Mouse (Mus musculus) erythroblast, embryonic 14.5 days (primary cell): Measurements from ENCODE around the gene Ddah2. TPM values are rescaled to one million over a fixed set of nuclear protein-coding genes. Genes with fewer than 3 reads are reported as not detected.

Experiments used
- H3K27me3 ChIP-seq: 2 replicates; pipeline ENCODE4 v1.6.1; 2012; ENCODE audit warnings: inconsistent platforms; ENCODE audit not compliant: control insufficient read depth
- H3K36me3 ChIP-seq: 2 replicates; pipeline ENCODE4 v1.6.1; 2012; ENCODE audit warnings: mild to moderate bottlenecking, inconsistent platforms; ENCODE audit not compliant: control insufficient read depth
- H3K4me1 ChIP-seq: 2 replicates; pipeline ENCODE4 v1.6.1; 2012; ENCODE audit warnings: inconsistent platforms; ENCODE audit not compliant: control insufficient read depth
- H3K4me3 ChIP-seq: replicated peaks from 2 replicates; pipeline ENCODE3; 2012; ENCODE audit warnings: moderate library complexity, mild to moderate bottlenecking, inconsistent platforms
- H3K9me3 ChIP-seq: 2 replicates; pipeline ENCODE4 v1.6.1; 2012; ENCODE audit warnings: low read length, inconsistent platforms, mixed read lengths; ENCODE audit not compliant: control insufficient read depth
- GATA1 ChIP-seq: IDR thresholded peaks from 2 replicates; pipeline ENCODE4 v1.6.1; 2012; ENCODE audit warnings: low read length, inconsistent platforms, mixed read lengths
- TAL1 ChIP-seq: IDR thresholded peaks from 3 replicates; pipeline ENCODE4 v1.6.1; 2012; ENCODE audit warnings: low read length, inconsistent platforms, mixed read lengths
- polyA plus RNA-seq: library from polyadenylated mRNA; stranded (reverse); fragments of >175 nt; gene quantifications from 2 replicates; pipeline ENCODE4 v1.2.3, GENCODE M21; 2012

Gene Ddah2
- polyA plus RNA-seq, 1 experiment = 0.78 TPM

- H3K27me3 ChIP-seq = peaks cover 18% of the 10 kb centered on the region
- no peaks in the 10 kb centered on the region for H3K9me3 ChIP-seq
- H3K4me3 ChIP-seq = no peak overlapping the region
- TF ChIP-seq TAL1 = no peak
- TF ChIP-seq GATA1 = no peak
- peaks cover 59% of the 10 kb centered on the region for H3K4me1 ChIP-seq
- H3K36me3 ChIP-seq = peaks cover 46% of the 10 kb centered on the region
Measured at GRCm38 (mm10) chr17:35058316-35058715, 519 bp upstream of the Ddah2 start.

GRCm38 (mm10) chr17:35060071-35060470, 1.2 kb downstream of the Ddah2 start:
- no peak for TF ChIP-seq GATA1
- no peak for TF ChIP-seq TAL1
- no peaks in the 10 kb centered on the region; the same call in 1 of the 2 replicates for H3K9me3 ChIP-seq
- peaks cover 33% of the 10 kb centered on the region for H3K36me3 ChIP-seq
- peaks cover 62% of the 10 kb centered on the region for H3K4me1 ChIP-seq
- H3K27me3 ChIP-seq = peaks cover 36% of the 10 kb centered on the region
- no peak overlapping the region for H3K4me3 ChIP-seq

- H3K27me3 ChIP-seq = peaks cover 43% of the 10 kb centered on the region
- peaks cover 26% of the 10 kb centered on the region for H3K36me3 ChIP-seq
- H3K4me1 ChIP-seq = peaks cover 64% of the 10 kb centered on the region
- H3K4me3 ChIP-seq = no peak overlapping the region
- H3K9me3 ChIP-seq = no peaks in the 10 kb centered on the region; the same call in 1 of the 2 replicates
- TF ChIP-seq GATA1 (no peak), TAL1 (no peak)
Measured at GRCm38 (mm10) chr17:35060737-35061297, 2.0 kb downstream of the Ddah2 start.

- peaks cover 22% of the 10 kb centered on the region for H3K36me3 ChIP-seq
- TF ChIP-seq GATA1 = no peak
- TF ChIP-seq TAL1 = no peak
- peaks cover 48% of the 10 kb centered on the region for H3K27me3 ChIP-seq
- peaks cover 63% of the 10 kb centered on the region for H3K4me1 ChIP-seq
- no peak overlapping the region for H3K4me3 ChIP-seq
- H3K9me3 ChIP-seq = no peaks in the 10 kb centered on the region; the same call in 1 of the 2 replicates
Measured at GRCm38 (mm10) chr17:35061299-35061698, 2.5 kb downstream of the Ddah2 start.

- peaks cover 57% of the 10 kb centered on the region for H3K4me1 ChIP-seq
- no peaks in the 10 kb centered on the region; the same call in 1 of the 2 replicates for H3K9me3 ChIP-seq
- H3K36me3 ChIP-seq = peaks cover 7% of the 10 kb centered on the region
- H3K4me3 ChIP-seq = no peak overlapping the region
- peaks cover 70% of the 10 kb centered on the region for H3K27me3 ChIP-seq
- TF ChIP-seq GATA1 = no peak
- TF ChIP-seq TAL1 = no peak
Measured at GRCm38 (mm10) chr17:35063466-35063865, 4.6 kb downstream of the Ddah2 start.

- peaks cover 48% of the 10 kb centered on the region for H3K4me1 ChIP-seq
- no peak for TF ChIP-seq TAL1
- no peak for TF ChIP-seq GATA1
- H3K9me3 ChIP-seq = no peaks in the 10 kb centered on the region; the same call in 1 of the 2 replicates
- H3K36me3 ChIP-seq = peaks cover 5% of the 10 kb centered on the region
- H3K27me3 ChIP-seq = peaks cover 79% of the 10 kb centered on the region
- H3K4me3 ChIP-seq = no peak overlapping the region
Measured at GRCm38 (mm10) chr17:35064378-35064877, 5.6 kb downstream of the Ddah2 start.

GRCm38 (mm10) chr17:35064951-35065947, 6.4 kb downstream of the Ddah2 start, which contains the start of gene Ly6g6c:
Gene Ly6g6c (plus strand): TSS chr17:35065388.
- H3K9me3 ChIP-seq = no peaks in the 10 kb centered on the region; the same call in 1 of the 2 replicates
- peaks cover 40% of the 10 kb centered on the region for H3K4me1 ChIP-seq
- peak within 1 kb of the TSS; percentile 23 for H3K4me3 ChIP-seq
- TF ChIP-seq TAL1 = no peak
- peaks cover 5% of the 10 kb centered on the region for H3K36me3 ChIP-seq
- H3K27me3 ChIP-seq = peaks cover 79% of the 10 kb centered on the region

GRCm38 (mm10) chr17:35066084-35066483, 7.2 kb downstream of the Ddah2 start, which contains the start of gene Mpig6b:
Gene Mpig6b (minus strand): TSS chr17:35066184.
- Histone ChIP-seq H3K27me3 (peaks cover 78% of the 10 kb centered on the region), H3K9me3 (no peaks in the 10 kb centered on the region; the same call in 1 of the 2 replicates)

More at GRCm38 (mm10) chr17:35066084-35066483, 7.2 kb downstream of the Ddah2 start, which contains the start of gene Mpig6b:
- Histone ChIP-seq H3K4me1 (peaks cover 35% of the 10 kb centered on the region), H3K36me3 (peaks cover 3% of the 10 kb centered on the region; the same call in 1 of the 2 replicates), H3K4me3 (peak within 1 kb of the TSS; percentile 23)
- TF ChIP-seq GATA1 = no peak
- TF ChIP-seq TAL1 = no peak
